Mouse (Mus musculus): Measurements from ENCODE around the gene Olfr1202. TPM values are rescaled to one million over a fixed set of nuclear protein-coding genes. Genes with fewer than 3 reads are reported as not detected.

Gene Olfr1202
- polyA plus RNA-seq (2015; fragmentation: Nextera tagmentation; extraction: Ambion mirVana) = not detected in 2 replicates

GRCm38 (mm10) chr2:88814196-88814595, at the start of gene Olfr1202:
Gene Olfr1202, plus strand, starts transcription at chr2:88814496.
- Histone ChIP-seq H3K4me2 (no peak within 1 kb of the TSS), H3K4me3 (replicated peaks) (no peak within 1 kb of the TSS), H3K27ac (no peak within 1 kb of the TSS), H3K27me3 (no peaks in the 10 kb centered on the region), H3K4me1 (no peaks in the 10 kb centered on the region), H3K9ac (no peak within 1 kb of the TSS), H3K36me3 (no peaks in the 10 kb centered on the region), H3K9me3 (replicated peaks) (no peaks in the 10 kb centered on the region)
- 81% methylated on average over 1 of the region's 1 CpGs for WGBS
- no peak for ATAC-seq (replicated peaks; ENCODE audit: low FRiP score)

GRCm38 (mm10) chr2:88770388-88770787, 43.9 kb upstream of the Olfr1202 start, which contains the start of gene Olfr1200:
Gene Olfr1200, minus strand, starts transcription at chr2:88770488.
- Histone ChIP-seq H3K9me3 (replicated peaks) (no peaks in the 10 kb centered on the region), H3K36me3 (no peaks in the 10 kb centered on the region), H3K27ac (no peak within 1 kb of the TSS), H3K4me3 (replicated peaks) (no peak within 1 kb of the TSS), H3K27me3 (no peaks in the 10 kb centered on the region), H3K4me2 (no peak within 1 kb of the TSS), H3K9ac (no peak within 1 kb of the TSS), H3K4me1 (no peaks in the 10 kb centered on the region)
- ATAC-seq (replicated peaks; ENCODE audit: low FRiP score) = no peak
- WGBS = 91% methylated on average over 2 of the region's 2 CpGs

DNA sequence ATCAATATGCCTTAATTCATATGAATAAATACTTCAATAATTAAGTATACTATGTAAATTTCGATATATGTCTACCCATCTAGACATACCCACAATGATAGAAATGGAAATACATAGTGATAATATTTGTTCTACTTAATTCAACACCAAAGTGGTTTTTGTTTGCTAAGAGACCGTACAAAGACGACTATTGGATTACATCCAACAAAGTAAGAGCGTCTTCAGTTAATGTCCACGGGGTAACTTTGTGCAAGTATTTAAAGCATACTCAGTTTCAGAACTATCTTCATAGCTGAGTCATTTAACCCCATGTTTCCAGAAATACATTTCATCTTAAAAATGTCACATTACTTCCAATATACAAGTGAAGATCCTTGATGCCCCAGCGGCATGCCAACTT, 21.6 kb upstream of the Olfr1202 start, which contains the start of gene Olfr1201:
TSS of gene Olfr1201 (plus strand) at position 301 of the 400 bp plus-strand sequence.
- WGBS = 84% methylated on average over 6 of the region's 6 CpGs
- no peaks in the 10 kb centered on the region for H3K27me3 ChIP-seq
- no peak within 1 kb of the TSS for H3K9ac ChIP-seq
- ATAC-seq (replicated peaks; ENCODE audit: low FRiP score) = no peak
- no peak within 1 kb of the TSS for H3K27ac ChIP-seq
- no peaks in the 10 kb centered on the region for H3K36me3 ChIP-seq
- H3K4me2 ChIP-seq = no peak within 1 kb of the TSS
- H3K9me3 ChIP-seq (replicated peaks) = no peaks in the 10 kb centered on the region
- no peak within 1 kb of the TSS for H3K4me3 ChIP-seq (replicated peaks)
- H3K4me1 ChIP-seq = no peaks in the 10 kb centered on the region

- H3K36me3 ChIP-seq = no peaks in the 10 kb centered on the region
Measured at GRCm38 (mm10) chr2:88829437-88829836, 15.1 kb downstream of the Olfr1202 start, which contains the start of gene Olfr1205. Gene Olfr1205, plus strand, starts transcription at chr2:88829737.

DNA sequence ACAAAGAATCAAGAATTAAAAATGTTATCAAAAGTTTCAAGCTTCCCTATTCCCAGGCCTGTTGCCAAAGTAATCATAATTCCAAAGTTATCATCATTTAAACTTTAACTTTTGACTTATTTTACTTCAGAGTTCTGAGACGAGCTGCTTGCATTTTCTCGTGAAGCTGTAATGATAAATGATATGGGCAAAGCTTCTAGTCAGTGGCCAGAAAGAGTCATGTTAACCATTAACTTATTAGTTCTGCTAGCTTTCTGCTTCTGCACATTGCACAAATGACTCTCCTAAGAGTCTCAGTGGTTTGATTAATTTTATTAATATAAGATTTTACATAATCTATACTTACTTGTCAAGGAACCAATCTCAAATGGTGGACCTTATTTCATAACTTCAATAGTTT, 24.2 kb downstream of the Olfr1202 start:
- H3K4me3 ChIP-seq (replicated peaks) = no peak overlapping the region
- no peak for ATAC-seq (replicated peaks; ENCODE audit: low FRiP score)
- no peak overlapping the region for H3K27ac ChIP-seq
- H3K4me2 ChIP-seq = no peak overlapping the region
- no peaks in the 10 kb centered on the region for H3K27me3 ChIP-seq
- no peaks in the 10 kb centered on the region for H3K36me3 ChIP-seq
- no peak overlapping the region for H3K9ac ChIP-seq
- no peaks in the 10 kb centered on the region for H3K4me1 ChIP-seq
- WGBS = 61% methylated on average over 2 of the region's 2 CpGs
- H3K9me3 ChIP-seq (replicated peaks) = no peaks in the 10 kb centered on the region

More at GRCm38 (mm10) chr2:88829437-88829836, 15.1 kb downstream of the Olfr1202 start, which contains the start of gene Olfr1205:
- H3K4me2 ChIP-seq = no peak within 1 kb of the TSS
- H3K27ac ChIP-seq = no peak within 1 kb of the TSS
- H3K9me3 ChIP-seq (replicated peaks) = no peaks in the 10 kb centered on the region
- no peaks in the 10 kb centered on the region for H3K4me1 ChIP-seq
- H3K9ac ChIP-seq = no peak within 1 kb of the TSS
- H3K4me3 ChIP-seq (replicated peaks) = no peak within 1 kb of the TSS
- no peak for ATAC-seq (replicated peaks; ENCODE audit: low FRiP score)
- 91% methylated on average over 2 of the region's 2 CpGs for WGBS
- H3K27me3 ChIP-seq = no peaks in the 10 kb centered on the region

DNA sequence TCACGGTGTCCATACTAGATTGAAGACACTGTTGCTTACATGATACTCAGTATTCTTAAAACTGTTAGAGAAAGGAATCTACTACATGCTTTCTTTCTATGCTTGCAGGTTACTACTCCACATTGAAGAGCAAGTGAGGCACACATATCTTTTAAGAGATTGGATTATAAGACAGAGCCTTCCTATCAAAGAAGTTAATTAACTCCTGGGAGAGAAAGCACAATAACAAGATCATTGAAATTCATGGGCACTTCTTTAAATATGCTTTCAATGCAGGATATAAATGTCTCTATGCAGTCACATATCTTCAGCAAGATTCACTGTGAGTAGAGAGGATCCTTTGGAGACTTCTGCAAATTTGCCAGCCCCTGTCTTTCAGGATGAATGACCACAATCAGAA, 34.7 kb downstream of the Olfr1202 start, which contains the start of gene Olfr1204:
TSS of gene Olfr1204 (plus strand) at position 301 of the 400 bp plus-strand sequence.
- H3K4me2 ChIP-seq = no peak within 1 kb of the TSS
- ATAC-seq (replicated peaks; ENCODE audit: low FRiP score) = no peak
- H3K9me3 ChIP-seq (replicated peaks) = no peaks in the 10 kb centered on the region
- no peaks in the 10 kb centered on the region for H3K4me1 ChIP-seq
- no peak within 1 kb of the TSS for H3K9ac ChIP-seq
- H3K36me3 ChIP-seq = no peaks in the 10 kb centered on the region
- WGBS = 91% methylated on average over 1 of the region's 1 CpGs
- no peaks in the 10 kb centered on the region for H3K27me3 ChIP-seq
- H3K27ac ChIP-seq = no peak within 1 kb of the TSS
- H3K4me3 ChIP-seq (replicated peaks) = no peak within 1 kb of the TSS

- Histone ChIP-seq H3K4me1 (no peaks in the 10 kb centered on the region), H3K4me3 (replicated peaks) (no peak within 1 kb of the TSS), H3K36me3 (no peaks in the 10 kb centered on the region), H3K27ac (no peak within 1 kb of the TSS), H3K9ac (no peak within 1 kb of the TSS), H3K27me3 (no peaks in the 10 kb centered on the region), H3K4me2 (no peak within 1 kb of the TSS), H3K9me3 (replicated peaks) (no peaks in the 10 kb centered on the region)
- WGBS = 87% methylated on average over 2 of the region's 2 CpGs
- ATAC-seq (replicated peaks; ENCODE audit: low FRiP score) = no peak
Measured at GRCm38 (mm10) chr2:88862931-88863330, 48.6 kb downstream of the Olfr1202 start, which contains the start of gene Olfr1206. Gene Olfr1206, plus strand, starts transcription at chr2:88863231.

Other genes with a start within 250 kb of the Olfr1202 start
- not detected in 2 replicates for gene Olfr1189, start 228.0 kb upstream of the Olfr1202 start, polyA plus RNA-seq (2015; fragmentation: Nextera tagmentation; extraction: Ambion mirVana)
- not detected in 2 replicates for gene Olfr1191-ps1, start 174.0 kb upstream of the Olfr1202 start, polyA plus RNA-seq (2015; fragmentation: Nextera tagmentation; extraction: Ambion mirVana)
- gene Olfr1192-ps1, start 166.0 kb upstream of the Olfr1202 start, polyA plus RNA-seq (2015; fragmentation: Nextera tagmentation; extraction: Ambion mirVana) = not detected in 2 replicates
- gene Olfr1193, start 138.9 kb upstream of the Olfr1202 start, polyA plus RNA-seq (2015; fragmentation: Nextera tagmentation; extraction: Ambion mirVana) = not detected in 2 replicates
- gene Olfr1195, start 125.3 kb upstream of the Olfr1202 start, polyA plus RNA-seq (2015; fragmentation: Nextera tagmentation; extraction: Ambion mirVana) = not detected in 2 replicates
- gene Olfr1196, start 109.9 kb upstream of the Olfr1202 start, polyA plus RNA-seq (2015; fragmentation: Nextera tagmentation; extraction: Ambion mirVana) = not detected in 2 replicates
- not detected in 2 replicates for gene Olfr1197, start 82.1 kb upstream of the Olfr1202 start, polyA plus RNA-seq (2015; fragmentation: Nextera tagmentation; extraction: Ambion mirVana)
- not detected in 2 replicates for gene Olfr1198, start 63.1 kb upstream of the Olfr1202 start, polyA plus RNA-seq (2015; fragmentation: Nextera tagmentation; extraction: Ambion mirVana)
- not detected in 2 replicates for gene Olfr1199, start 54.0 kb upstream of the Olfr1202 start, polyA plus RNA-seq (2015; fragmentation: Nextera tagmentation; extraction: Ambion mirVana)
- not detected in 2 replicates for gene Olfr1200, start 44.0 kb upstream of the Olfr1202 start, polyA plus RNA-seq (2015; fragmentation: Nextera tagmentation; extraction: Ambion mirVana)
- gene Olfr1201, start 21.5 kb upstream of the Olfr1202 start, polyA plus RNA-seq (2015; fragmentation: Nextera tagmentation; extraction: Ambion mirVana) = not detected in 2 replicates
- not detected in 2 replicates for gene Olfr1205, start 15.2 kb downstream of the Olfr1202 start, polyA plus RNA-seq (2015; fragmentation: Nextera tagmentation; extraction: Ambion mirVana)
- not detected in 2 replicates for gene Olfr1204, start 34.8 kb downstream of the Olfr1202 start, polyA plus RNA-seq (2015; fragmentation: Nextera tagmentation; extraction: Ambion mirVana)
- not detected in 2 replicates for gene Olfr1206, start 48.7 kb downstream of the Olfr1202 start, polyA plus RNA-seq (2015; fragmentation: Nextera tagmentation; extraction: Ambion mirVana)
- not detected in 2 replicates for gene Olfr1208, start 87.8 kb downstream of the Olfr1202 start, polyA plus RNA-seq (2015; fragmentation: Nextera tagmentation; extraction: Ambion mirVana)
- not detected in 2 replicates for gene Olfr1209, start 100.7 kb downstream of the Olfr1202 start, polyA plus RNA-seq (2015; fragmentation: Nextera tagmentation; extraction: Ambion mirVana)
- gene Olfr1211, start 123.6 kb downstream of the Olfr1202 start, polyA plus RNA-seq (2015; fragmentation: Nextera tagmentation; extraction: Ambion mirVana) = not detected in 2 replicates
- gene Olfr1212, start 139.5 kb downstream of the Olfr1202 start, polyA plus RNA-seq (2015; fragmentation: Nextera tagmentation; extraction: Ambion mirVana) = not detected in 2 replicates
- gene Gm13762, start 165.8 kb downstream of the Olfr1202 start, polyA plus RNA-seq (2015; fragmentation: Nextera tagmentation; extraction: Ambion mirVana) = not detected in 2 replicates
- gene Olfr1214, start 178.2 kb downstream of the Olfr1202 start, polyA plus RNA-seq (2015; fragmentation: Nextera tagmentation; extraction: Ambion mirVana) = not detected in 2 replicates
- not detected in 2 replicates for gene Olfr1215, start 192.5 kb downstream of the Olfr1202 start, polyA plus RNA-seq (2015; fragmentation: Nextera tagmentation; extraction: Ambion mirVana)
- gene Olfr1216, start 203.8 kb downstream of the Olfr1202 start, polyA plus RNA-seq (2015; fragmentation: Nextera tagmentation; extraction: Ambion mirVana) = not detected in 2 replicates
- not detected in 2 replicates for gene Olfr1217, start 217.6 kb downstream of the Olfr1202 start, polyA plus RNA-seq (2015; fragmentation: Nextera tagmentation; extraction: Ambion mirVana)
- gene Olfr1218, start 246.7 kb downstream of the Olfr1202 start, polyA plus RNA-seq (2015; fragmentation: Nextera tagmentation; extraction: Ambion mirVana) = not detected in 2 replicates